Mouse (Mus musculus) hindbrain, embryonic 13.5 days (tissue): ENCODE results near the gene Gm3286. TPM values are rescaled to one million over a fixed set of nuclear protein-coding genes. Genes with fewer than 3 reads are reported as not detected.
"Not testable (repeated sequence)": the region's sequence is repeated elsewhere in the genome, so short reads cannot be mapped to it uniquely, and the experiment has no call there.

Experiments used
- ATAC-seq: fragments of 200-750 bp; cut with Nextera tagmentation; 2 replicates; pipeline ENCODE4 v1.8.0; 2017; ENCODE audit warnings: moderate TSS enrichment; ENCODE audit not compliant: low FRiP score
- H3K27ac ChIP-seq: fragments of 300-500 bp; sonication (generic); 2 replicates; pipeline ENCODE4 v1.5.1; 2015; ENCODE audit warnings: inconsistent platforms, mild to moderate bottlenecking, moderate library complexity
- H3K27me3 ChIP-seq: fragments of 300-500 bp; sonication (generic); 2 replicates; pipeline ENCODE4 v1.6.1; 2015; ENCODE audit warnings: mild to moderate bottlenecking, inconsistent platforms
- H3K36me3 ChIP-seq: fragments of 300-500 bp; sonication (generic); 2 replicates; pipeline ENCODE4 v1.6.1; 2015; ENCODE audit warnings: mild to moderate bottlenecking, inconsistent platforms
- H3K4me1 ChIP-seq: fragments of 300-500 bp; sonication (generic); replicated peaks from 2 replicates; pipeline ENCODE4 v1.6.1; 2015; ENCODE audit warnings: inconsistent platforms
- H3K4me2 ChIP-seq: fragments of 300-500 bp; sonication (generic); 2 replicates; pipeline ENCODE4 v1.6.1; 2015; ENCODE audit warnings: inconsistent platforms, mild to moderate bottlenecking, moderate library complexity
- H3K4me3 ChIP-seq: fragments of 300-500 bp; sonication (generic); 2 replicates; pipeline ENCODE4 v1.5.1; 2015; ENCODE audit warnings: mild to moderate bottlenecking, inconsistent platforms
- H3K9ac ChIP-seq: fragments of 300-500 bp; sonication (generic); 2 replicates; pipeline ENCODE4 v1.6.1; 2015; ENCODE audit warnings: mild to moderate bottlenecking, inconsistent platforms
- H3K9me3 ChIP-seq: fragments of 300-500 bp; sonication (generic); 2 replicates; pipeline ENCODE4 v1.6.1; 2016; ENCODE audit warnings: inconsistent platforms
- polyA plus RNA-seq: library from polyadenylated mRNA; unstranded; fragments of >200 nt; fragmentation: Nextera tagmentation; extraction: Ambion mirVana; gene quantifications from 2 replicates; pipeline ENCODE4 v1.2.1, GENCODE M21; 2015

Gm3286 gene
- polyA plus RNA-seq, result not detected in 2 replicates

DNA sequence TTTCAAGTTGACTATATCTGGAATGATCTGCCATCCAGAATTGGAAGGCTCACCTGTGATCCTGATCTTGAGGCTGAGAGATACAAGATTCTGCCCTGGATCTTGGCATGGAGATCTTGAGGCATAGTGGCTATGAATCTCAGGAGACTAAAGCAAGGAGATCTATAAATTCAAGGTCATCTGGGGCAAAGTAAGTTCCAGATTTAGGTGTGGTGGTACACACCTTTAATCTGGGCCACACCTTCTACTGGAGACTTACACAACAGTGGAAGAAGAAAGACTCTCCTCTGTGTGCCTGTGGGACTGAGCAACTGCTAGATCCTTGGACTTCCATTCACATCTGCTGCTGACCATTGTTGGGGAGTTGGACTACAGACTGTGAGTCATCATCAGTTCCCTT is at the start of gene Gm3286:
Gm3286 (plus strand) TSS at position 301 of the 400 bp plus-strand sequence.
- H3K4me2 ChIP-seq, H3K4me3 ChIP-seq, H3K4me1 ChIP-seq, H3K9me3 ChIP-seq, H3K36me3 ChIP-seq, H3K27me3 ChIP-seq, H3K9ac ChIP-seq, H3K27ac ChIP-seq, ATAC-seq: not testable (repeated sequence)

Other genes starting within 250 kb of the Gm3286 start
- not detected in 2 replicates for gene Gm10424, start 238.0 kb upstream of the Gm3286 start, polyA plus RNA-seq
- not detected in 2 replicates for gene Gm3259, start 204.8 kb upstream of the Gm3286 start, polyA plus RNA-seq
- not detected in 2 replicates for gene D5Ertd577e, start 54.0 kb upstream of the Gm3286 start, polyA plus RNA-seq
- gene Gm7971, start 84.1 kb downstream of the Gm3286 start, polyA plus RNA-seq, result not detected in 2 replicates
- not detected in 2 replicates for gene Gm7978, start 225.4 kb downstream of the Gm3286 start, polyA plus RNA-seq
- not detected in 2 replicates for gene Gm7982, start 231.3 kb downstream of the Gm3286 start, polyA plus RNA-seq